Mouse (Mus musculus) kidney, adult 2 months (tissue): ENCODE results near the gene Rbmxl1.

Experiments
- CTCF ChIP-seq: fragments of 200-500 bp; conservative IDR thresholded peaks from 2 replicates; pipeline ENCODE4 v1.5.1; 2011; ENCODE audit warnings: low read depth, mild to moderate bottlenecking, control low read depth, low read length, moderate library complexity, mixed read lengths; ENCODE audit not compliant: insufficient read depth, insufficient read length
- POLR2A ChIP-seq: fragments of 200-500 bp; IDR thresholded peaks from one replicate; pipeline ENCODE4 v1.6.1; 2011; ENCODE audit warnings: low read depth, low read length, control low read depth

DNA sequence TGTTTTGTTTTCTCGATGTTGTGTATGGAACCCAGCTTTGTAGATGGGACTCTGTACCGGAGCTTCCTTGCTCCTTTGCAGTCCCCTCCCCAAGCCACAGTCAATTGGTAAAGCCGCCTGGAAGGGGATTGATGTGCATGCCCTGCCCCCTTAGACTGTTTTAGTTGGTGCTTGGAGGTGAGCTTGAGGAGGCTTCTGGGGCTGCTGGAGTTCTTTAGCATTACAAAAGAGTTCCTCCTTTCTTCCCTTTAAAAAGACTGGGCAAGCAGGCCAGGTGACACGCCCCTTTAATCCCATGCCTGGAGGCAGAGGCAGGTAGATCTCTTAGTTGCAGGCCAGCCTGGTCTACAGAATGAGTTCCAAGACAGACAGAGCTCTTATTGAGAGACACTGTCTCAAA lies 4.4 kb upstream of the Rbmxl1 start:
- TF ChIP-seq CTCF (no peak), POLR2A (no peak)
